Mouse (Mus musculus): Measurements from ENCODE around the gene Porcn. TPM values are rescaled to one million over a fixed set of nuclear protein-coding genes. Genes with fewer than 3 reads are reported as not detected.
A peak's percentile ranks its signal among the peaks of the same experiment; 100 is the strongest.

Gene Porcn
- total RNA-seq, 2 experiments from 2014 or later, result 102 to 113 TPM

DNA sequence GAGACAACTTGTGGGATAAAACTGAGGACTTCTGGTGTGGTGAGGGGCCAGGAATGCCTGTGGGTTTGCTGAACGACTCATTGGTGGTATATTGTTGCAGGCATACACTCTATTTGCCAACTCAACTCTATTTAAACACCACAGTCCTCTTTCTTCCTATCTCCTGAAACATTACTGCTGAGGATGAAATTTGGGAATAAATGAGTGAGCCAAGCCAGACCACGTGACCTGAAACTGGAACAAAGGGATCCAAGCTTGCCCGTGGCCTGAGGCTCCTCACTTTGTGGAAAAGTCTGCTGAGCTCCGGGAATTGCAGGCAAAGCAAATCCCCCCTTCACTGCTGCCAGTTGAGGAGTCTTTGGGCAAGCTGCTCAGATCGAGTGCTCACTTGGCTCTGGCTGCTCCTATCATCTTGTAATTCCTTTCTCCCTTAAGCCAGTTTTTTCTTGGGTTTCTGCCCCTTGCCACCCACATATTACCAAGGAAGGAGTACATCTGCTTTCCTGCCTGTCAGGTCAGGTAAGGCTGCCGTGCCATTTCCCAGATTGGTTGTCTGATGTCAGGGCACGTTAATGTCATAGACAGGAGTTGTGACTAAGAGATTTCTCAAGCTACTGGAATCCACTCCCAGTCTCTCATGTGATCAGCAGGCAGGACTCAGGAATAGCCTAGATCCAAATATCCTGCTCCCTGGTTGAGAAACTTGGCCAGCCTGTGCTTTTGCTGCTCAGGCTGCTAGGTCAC is 16.5 kb upstream of the Porcn start:
- Histone ChIP-seq H3K27ac (peak overlapping the region; percentile 87), H3K4me3 (no peak overlapping the region)
- peak in 1 of 2 experiments; percentile 10 for DNase-seq (ENCODE audit: low spot score in 2 of 2)
- no peak for TF ChIP-seq CTCF (conservative IDR thresholded peaks at IDR 0.05)

- TF ChIP-seq CTCF (conservative IDR thresholded peaks at IDR 0.05), result no peak
- DNase-seq (ENCODE audit: low spot score in 2 of 2), result peak; percentile 61 to 68
- Histone ChIP-seq H3K27ac (peak overlapping the region; percentile 87), H3K4me3 (no peak overlapping the region)
Observed at GRCm38 (mm10) chrX:8222296-8222677, 16.0 kb upstream of the Porcn start.

GRCm38 (mm10) chrX:8219651-8220050 is 13.3 kb upstream of the Porcn start:
- DNase-seq (ENCODE audit: low spot score in 2 of 2), result no peak
- Histone ChIP-seq H3K27ac (no peak overlapping the region), H3K4me3 (no peak overlapping the region)
- no peak for TF ChIP-seq CTCF (conservative IDR thresholded peaks at IDR 0.05)

GRCm38 (mm10) chrX:8218114-8218513 is 11.8 kb upstream of the Porcn start:
- H3K4me3 ChIP-seq, result no peak overlapping the region
- DNase-seq (ENCODE audit: low spot score in 2 of 2), result no peak
- TF ChIP-seq CTCF (conservative IDR thresholded peaks at IDR 0.05), result no peak
- peak overlapping the region; percentile 77 for H3K27ac ChIP-seq

- H3K4me3 ChIP-seq, result no peak overlapping the region
- DNase-seq (ENCODE audit: low spot score in 2 of 2), result peak in 1 of 2 experiments; percentile 37
- peak overlapping the region; percentile 77 for H3K27ac ChIP-seq
- no peak for TF ChIP-seq CTCF (conservative IDR thresholded peaks at IDR 0.05)
Observed at GRCm38 (mm10) chrX:8217383-8217782, 11.1 kb upstream of the Porcn start.

DNA sequence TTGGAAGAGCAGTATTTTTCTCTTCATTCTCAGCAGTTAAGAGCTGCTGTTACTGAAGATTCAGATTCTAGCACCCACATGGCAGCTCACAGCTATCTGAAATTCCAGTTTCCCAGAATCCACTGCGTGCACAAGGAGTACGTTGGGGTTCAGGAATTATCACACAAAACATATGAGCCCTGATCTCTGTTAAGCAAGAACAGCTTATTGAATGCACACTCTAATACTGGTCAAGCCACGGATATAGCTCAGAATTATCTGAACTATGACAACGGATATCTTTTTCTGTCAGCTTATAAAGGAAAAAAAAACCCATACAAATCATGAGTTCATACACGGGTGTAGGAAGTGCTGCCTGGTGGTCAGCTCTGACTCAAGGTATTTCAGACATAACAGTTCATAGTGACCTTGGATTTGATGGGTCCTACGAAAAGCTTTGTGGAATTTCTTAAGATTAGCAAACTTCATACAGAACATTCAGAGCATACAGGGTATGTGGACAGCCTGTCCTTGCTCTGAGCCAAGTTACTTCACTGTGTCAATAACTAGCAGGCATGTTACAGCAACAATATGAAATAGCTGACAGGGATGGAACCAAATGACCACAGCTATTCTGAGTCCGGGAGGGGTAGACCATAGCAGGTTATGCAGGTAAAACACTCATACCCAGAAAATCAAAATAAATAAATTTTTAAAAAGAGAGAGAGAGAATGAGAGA is 5.3 kb upstream of the Porcn start:
- DNase-seq (ENCODE audit: low spot score in 2 of 2), result no peak
- no peak for TF ChIP-seq CTCF (conservative IDR thresholded peaks at IDR 0.05)
- Histone ChIP-seq H3K4me3 (no peak overlapping the region), H3K27ac (no peak overlapping the region)

- Histone ChIP-seq H3K27ac (no peak overlapping the region), H3K4me3 (no peak overlapping the region)
- no peak for TF ChIP-seq CTCF (conservative IDR thresholded peaks at IDR 0.05)
- no peak for DNase-seq (ENCODE audit: low spot score in 2 of 2)
Observed at GRCm38 (mm10) chrX:8209720-8210119, 3.4 kb upstream of the Porcn start.

DNA sequence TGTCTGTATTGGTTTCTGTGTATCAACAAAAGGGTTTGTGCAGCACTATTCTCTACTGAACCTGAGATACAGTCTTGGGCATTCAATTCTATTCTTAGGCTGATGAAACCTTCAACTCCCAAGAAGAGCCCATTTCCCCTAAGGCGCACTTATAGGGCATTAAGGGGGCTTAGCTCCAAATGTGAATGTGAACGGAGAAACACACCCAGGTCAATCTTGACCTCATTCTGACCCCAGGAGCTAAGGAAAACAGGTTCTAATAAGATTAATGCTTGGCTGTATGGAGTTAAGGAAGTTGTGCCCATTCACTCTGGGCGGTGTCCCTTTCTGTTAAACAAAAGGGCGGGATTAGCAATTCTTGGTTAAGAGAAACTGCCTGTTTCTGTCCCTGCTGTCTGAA is 899 bp upstream of the Porcn start:
- no peak for TF ChIP-seq CTCF (conservative IDR thresholded peaks at IDR 0.05)

DNA sequence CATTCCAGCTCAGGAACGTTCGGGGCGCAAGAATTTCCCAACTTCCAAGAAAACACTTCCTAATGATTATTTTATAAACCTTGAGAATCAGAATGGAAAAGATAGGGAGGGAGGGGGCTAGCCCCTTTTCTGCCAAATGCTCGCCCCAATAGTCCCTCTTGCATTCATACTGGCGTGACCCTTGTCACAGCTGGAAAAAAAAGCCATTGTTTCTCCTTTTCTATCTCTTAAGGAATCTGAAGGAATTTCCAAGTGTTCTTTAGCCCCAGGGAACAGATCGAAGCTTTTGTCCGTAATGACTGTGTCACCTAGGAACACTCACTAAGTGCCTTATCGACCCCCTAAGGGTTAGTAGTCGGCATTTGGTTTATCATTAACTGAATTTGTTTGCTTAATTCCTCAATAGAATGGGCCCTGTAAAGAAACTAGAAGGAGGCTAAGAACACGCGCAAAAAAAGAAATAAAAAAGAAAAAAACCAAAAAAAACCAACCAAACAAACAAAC is 421 bp upstream of the Porcn start:
- no peak for DNase-seq (ENCODE audit: low spot score in 2 of 2)
- Histone ChIP-seq H3K27ac (peak overlapping the region; percentile 95), H3K4me3 (peak overlapping the region; percentile 70)
- TF ChIP-seq CTCF (conservative IDR thresholded peaks at IDR 0.05), result no peak

More for the DNA sequence above, 899 bp upstream of the Porcn start:
- H3K4me3 ChIP-seq, result no peak overlapping the region; the same call in 1 of the 2 replicates
- no peak for DNase-seq (ENCODE audit: low spot score in 2 of 2)
- no peak overlapping the region; the same call in 1 of the 2 replicates for H3K27ac ChIP-seq

- peak overlapping the region; percentile 95 for H3K27ac ChIP-seq
- no peak for TF ChIP-seq CTCF (conservative IDR thresholded peaks at IDR 0.05)
- DNase-seq (ENCODE audit: low spot score in 2 of 2), result peak in 1 of 2 experiments; percentile 13
- peak overlapping the region; percentile 70 for H3K4me3 ChIP-seq
Observed at GRCm38 (mm10) chrX:8205551-8205950, 774 bp downstream of the Porcn start.

GRCm38 (mm10) chrX:8205088-8205487 is 1.2 kb downstream of the Porcn start:
- DNase-seq (ENCODE audit: low spot score in 2 of 2), result no peak
- TF ChIP-seq CTCF (conservative IDR thresholded peaks at IDR 0.05), result no peak
- Histone ChIP-seq H3K27ac (peak overlapping the region; percentile 95), H3K4me3 (peak overlapping the region; percentile 70)

DNA sequence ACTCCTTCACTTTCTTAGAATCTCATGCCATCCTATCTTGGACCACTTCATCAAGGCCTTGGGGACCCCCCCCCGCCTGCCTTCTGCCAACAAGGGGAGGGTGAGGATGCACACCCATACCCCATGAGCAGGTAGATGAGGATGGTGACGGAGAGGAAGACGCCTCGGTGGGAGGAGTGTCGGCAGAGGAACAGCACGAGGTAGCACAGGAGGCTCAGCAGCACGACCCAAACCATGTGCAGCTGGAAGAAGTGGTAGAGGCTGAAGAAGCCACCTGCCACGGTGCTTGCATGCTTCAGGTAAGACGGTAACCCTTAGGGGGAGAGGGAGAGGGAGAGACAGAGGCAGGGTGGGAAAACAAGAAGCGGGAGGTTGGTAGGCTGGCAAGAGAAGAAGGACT is 2.2 kb downstream of the Porcn start:
- DNase-seq (ENCODE audit: low spot score in 2 of 2), result no peak
- Histone ChIP-seq H3K27ac (no peak overlapping the region), H3K4me3 (no peak overlapping the region)
- TF ChIP-seq CTCF (conservative IDR thresholded peaks at IDR 0.05), result no peak

DNA sequence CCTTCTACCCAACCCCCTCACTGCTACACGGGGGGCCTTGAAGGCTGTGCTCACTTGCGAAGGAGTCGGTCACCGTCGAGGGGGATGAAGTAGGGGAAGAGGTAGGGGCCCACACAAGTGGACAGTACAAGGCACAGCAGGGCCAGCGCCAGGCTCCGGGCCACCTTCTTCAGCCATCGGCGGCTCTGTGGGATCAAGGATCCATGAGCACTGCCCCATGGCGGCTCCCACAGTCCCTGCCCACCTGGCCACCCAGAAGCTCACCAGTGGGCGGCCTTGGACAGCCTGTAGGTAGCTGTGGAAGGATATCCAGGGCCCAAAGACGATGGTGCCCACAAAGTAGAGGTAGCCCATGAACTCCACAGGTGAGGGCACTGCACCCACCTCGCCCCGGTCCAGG is 3.2 kb downstream of the Porcn start:
- no peak overlapping the region for H3K27ac ChIP-seq

More for the DNA sequence above, 3.2 kb downstream of the Porcn start:
- peak overlapping the region; percentile 18; the same call in 1 of the 2 replicates for H3K4me3 ChIP-seq
- DNase-seq (ENCODE audit: low spot score in 2 of 2), result no peak
- TF ChIP-seq CTCF (conservative IDR thresholded peaks at IDR 0.05), result no peak

Measured in layer of hippocampus, adult 2 months (tissue).